Mouse (Mus musculus): Measurements from ENCODE around the gene Scaf1.

GRCm38 (mm10) chr7:45016761-45017160, 598 bp upstream of the Scaf1 start:
- no peak for TF ChIP-seq USF1 (IDR thresholded peaks at IDR 0.05; ENCODE audit: low read depth)
- no peak for TF ChIP-seq POLR2A (IDR thresholded peaks at IDR 0.05; ENCODE audit: insufficient read length, low read depth)
- TF ChIP-seq POLR2AphosphoS2 (IDR thresholded peaks at IDR 0.05; ENCODE audit: insufficient read length, low read depth) = no peak
- TF ChIP-seq E2F4 (IDR thresholded peaks at IDR 0.05; ENCODE audit: insufficient read depth) = no peak

Measured in myocyte (in vitro differentiated cells).